Mouse (Mus musculus): ENCODE results near the gene Tnk2. TPM values are rescaled to one million over a fixed set of nuclear protein-coding genes. Genes with fewer than 3 reads are reported as not detected.

The Tnk2 gene
- polyA plus RNA-seq, 1 experiment from 2014 or later: 12.8 TPM

GRCm38 (mm10) chr16:32709116-32709515 is 65.4 kb downstream of the Tnk2 start:
- H3K27ac ChIP-seq: no peak overlapping the region
- WGBS: 90% methylated on average over 8 of the region's 8 CpGs

GRCm38 (mm10) chr16:32710426-32711070 is 66.9 kb downstream of the Tnk2 start:
- Histone ChIP-seq H3K4me3 (no peak overlapping the region), H3K4me2 (replicated peaks) (no peak overlapping the region), H3K9ac (no peak overlapping the region), H3K9me3 (no peaks in the 10 kb centered on the region), H3K4me1 (peaks cover 21% of the 10 kb centered on the region), H3K27ac (no peak overlapping the region), H3K36me3 (no peaks in the 10 kb centered on the region), H3K27me3 (peaks cover 39% of the 10 kb centered on the region)
- ATAC-seq (ENCODE audit: low FRiP score, low read depth): no peak
- WGBS: 59% methylated on average over 14 of the region's 14 CpGs

More at GRCm38 (mm10) chr16:32709116-32709515, 65.4 kb downstream of the Tnk2 start:
- ATAC-seq (ENCODE audit: low FRiP score, low read depth): no peak
- Histone ChIP-seq H3K4me1 (peaks cover 18% of the 10 kb centered on the region), H3K9ac (no peak overlapping the region), H3K36me3 (no peaks in the 10 kb centered on the region), H3K27me3 (peaks cover 25% of the 10 kb centered on the region), H3K4me3 (no peak overlapping the region), H3K4me2 (replicated peaks) (no peak overlapping the region), H3K9me3 (no peaks in the 10 kb centered on the region)

DNA sequence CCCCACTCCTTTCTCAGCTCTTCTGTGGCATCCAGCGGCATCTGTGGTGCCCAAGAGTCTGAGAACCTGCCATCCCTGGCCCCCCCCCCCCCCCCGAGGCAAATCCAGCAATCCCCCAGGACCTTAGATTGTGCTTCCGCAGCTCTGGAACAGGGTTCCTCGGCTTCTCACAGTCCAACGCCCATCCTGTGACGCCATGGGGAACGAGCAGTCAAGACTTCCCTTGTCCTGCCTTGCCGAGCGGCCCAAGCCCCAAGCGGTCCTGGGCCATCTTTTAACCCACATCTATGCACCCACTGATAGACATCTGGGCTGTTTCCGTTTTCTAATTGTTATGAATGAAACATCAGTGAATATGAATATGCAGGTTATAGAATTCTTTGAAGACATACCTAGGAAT is 68.5 kb downstream of the Tnk2 start:
- peaks cover 32% of the 10 kb centered on the region for H3K4me1 ChIP-seq
- no peak overlapping the region for H3K4me3 ChIP-seq
- no peak overlapping the region for H3K4me2 ChIP-seq (replicated peaks)
- no peaks in the 10 kb centered on the region for H3K36me3 ChIP-seq
- no peak overlapping the region for H3K9ac ChIP-seq
- ATAC-seq (ENCODE audit: low FRiP score, low read depth): no peak
- H3K9me3 ChIP-seq: no peaks in the 10 kb centered on the region
- no peak overlapping the region for H3K27ac ChIP-seq
- peaks cover 49% of the 10 kb centered on the region for H3K27me3 ChIP-seq
- WGBS: 91% methylated on average over 10 of the region's 11 CpGs

DNA sequence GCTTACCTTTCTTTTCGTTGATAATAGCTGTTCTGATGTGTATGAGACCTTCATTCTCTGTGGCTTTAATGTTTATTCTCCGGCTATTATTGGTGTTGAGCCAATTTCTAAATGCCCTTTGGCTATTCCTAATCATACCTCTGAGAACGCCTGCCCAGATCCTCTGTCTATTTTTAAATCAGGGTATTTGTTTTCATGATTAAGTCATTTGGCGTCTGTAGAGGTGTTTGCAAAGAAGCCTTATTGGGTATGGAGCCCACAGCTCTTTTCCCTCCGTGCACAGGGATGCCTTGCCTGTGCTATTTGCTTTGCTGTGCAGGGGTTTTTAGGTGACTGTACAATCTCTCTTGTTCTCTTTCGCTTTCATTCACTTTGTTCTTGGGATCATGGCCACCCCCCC is 69.9 kb downstream of the Tnk2 start:
- WGBS: 65% methylated on average over 6 of the region's 6 CpGs
- H3K4me3 ChIP-seq: no peak overlapping the region

GRCm38 (mm10) chr16:32715364-32715763 is 71.7 kb downstream of the Tnk2 start:
- Histone ChIP-seq H3K9me3 (no peaks in the 10 kb centered on the region), H3K4me1 (peaks cover 26% of the 10 kb centered on the region), H3K36me3 (no peaks in the 10 kb centered on the region), H3K9ac (no peak overlapping the region), H3K27ac (no peak overlapping the region), H3K4me3 (no peak overlapping the region), H3K27me3 (peaks cover 55% of the 10 kb centered on the region), H3K4me2 (replicated peaks) (no peak overlapping the region)
- ATAC-seq (ENCODE audit: low FRiP score, low read depth): no peak
- 21% methylated on average over 13 of the region's 13 CpGs for WGBS

More for the DNA sequence above, 69.9 kb downstream of the Tnk2 start:
- H3K9me3 ChIP-seq: no peaks in the 10 kb centered on the region
- peaks cover 52% of the 10 kb centered on the region for H3K27me3 ChIP-seq
- H3K36me3 ChIP-seq: no peaks in the 10 kb centered on the region
- H3K4me1 ChIP-seq: peaks cover 28% of the 10 kb centered on the region
- H3K27ac ChIP-seq: no peak overlapping the region
- H3K9ac ChIP-seq: no peak overlapping the region
- no peak overlapping the region for H3K4me2 ChIP-seq (replicated peaks)
- ATAC-seq (ENCODE audit: low FRiP score, low read depth): no peak

DNA sequence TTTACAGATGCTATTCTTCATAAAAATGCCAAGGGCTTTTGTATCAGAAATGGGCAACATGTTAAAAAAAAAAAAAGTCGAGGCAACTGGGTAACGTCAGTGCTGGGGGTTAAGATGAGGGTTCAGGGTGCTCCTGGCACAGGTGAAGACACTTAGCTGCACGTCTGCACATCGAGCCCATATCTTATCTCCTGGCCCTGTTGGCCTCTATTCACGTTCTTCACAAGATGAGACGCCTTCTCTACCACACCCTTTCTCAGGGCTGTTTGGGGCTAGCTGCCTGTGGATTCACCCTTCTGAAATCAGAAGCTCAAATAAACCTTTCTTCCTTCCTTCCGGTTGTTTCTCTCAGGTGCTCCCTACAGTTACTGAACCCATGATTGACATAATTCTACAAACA is 79.5 kb downstream of the Tnk2 start:
- Histone ChIP-seq H3K9ac (no peak overlapping the region), H3K27ac (no peak overlapping the region)

GRCm38 (mm10) chr16:32723767-32724166 is 80.1 kb downstream of the Tnk2 start:
- no peak overlapping the region for H3K27ac ChIP-seq
- ATAC-seq (ENCODE audit: low FRiP score, low read depth): no peak
- H3K4me2 ChIP-seq (replicated peaks): no peak overlapping the region
- no peaks in the 10 kb centered on the region for H3K4me1 ChIP-seq
- H3K27me3 ChIP-seq: peaks cover 17% of the 10 kb centered on the region; the same call in 1 of the 2 replicates
- no peak overlapping the region for H3K4me3 ChIP-seq
- no peak overlapping the region for H3K9ac ChIP-seq
- H3K36me3 ChIP-seq: no peaks in the 10 kb centered on the region
- WGBS: 73% methylated on average over 4 of the region's 4 CpGs
- no peaks in the 10 kb centered on the region for H3K9me3 ChIP-seq

More for the DNA sequence above, 79.5 kb downstream of the Tnk2 start:
- Histone ChIP-seq H3K27me3 (peaks cover 17% of the 10 kb centered on the region; the same call in 1 of the 2 replicates), H3K4me3 (no peak overlapping the region), H3K9me3 (no peaks in the 10 kb centered on the region), H3K36me3 (no peaks in the 10 kb centered on the region), H3K4me2 (replicated peaks) (no peak overlapping the region), H3K4me1 (no peaks in the 10 kb centered on the region)
- WGBS: 88% methylated on average over 7 of the region's 7 CpGs
- ATAC-seq (ENCODE audit: low FRiP score, low read depth): no peak

- no peak overlapping the region for H3K9ac ChIP-seq
- no peak overlapping the region for H3K27ac ChIP-seq
- no peak for ATAC-seq (ENCODE audit: low FRiP score, low read depth)
- 81% methylated on average over 2 of the region's 2 CpGs for WGBS
- H3K4me1 ChIP-seq: no peaks in the 10 kb centered on the region
- H3K4me3 ChIP-seq: no peak overlapping the region
- H3K4me2 ChIP-seq (replicated peaks): no peak overlapping the region
- no peaks in the 10 kb centered on the region for H3K36me3 ChIP-seq
- peaks cover 14% of the 10 kb centered on the region; the same call in 1 of the 2 replicates for H3K27me3 ChIP-seq
- no peaks in the 10 kb centered on the region for H3K9me3 ChIP-seq
Measured at GRCm38 (mm10) chr16:32724259-32724658, 80.6 kb downstream of the Tnk2 start.

DNA sequence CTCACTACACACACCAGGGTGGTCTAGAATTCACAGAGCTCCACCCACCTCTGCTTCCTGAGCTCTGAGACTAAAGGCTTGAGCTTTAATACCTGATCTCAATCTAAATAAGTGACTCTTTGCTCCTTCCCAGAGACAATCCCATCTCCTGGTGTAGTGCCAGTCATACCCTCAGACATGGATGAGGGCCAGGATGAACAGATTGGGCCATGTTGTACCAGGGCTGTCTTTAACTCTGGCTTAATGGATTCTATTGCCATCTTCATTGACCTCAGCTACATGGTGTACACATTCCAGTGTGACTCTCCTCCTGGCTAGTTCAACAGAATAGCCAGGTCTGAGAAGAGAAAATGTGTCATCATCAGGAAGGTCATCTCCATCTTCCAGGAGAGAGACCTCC is 82.8 kb downstream of the Tnk2 start:
- Histone ChIP-seq H3K4me3 (no peak overlapping the region), H3K9me3 (no peaks in the 10 kb centered on the region), H3K4me2 (replicated peaks) (no peak overlapping the region), H3K36me3 (no peaks in the 10 kb centered on the region), H3K27ac (no peak overlapping the region), H3K4me1 (no peaks in the 10 kb centered on the region), H3K9ac (no peak overlapping the region), H3K27me3 (0 out of 2 replicates have a peak, but pooled peaks cover 6% of the 10 kb centered on the region)
- no peak for ATAC-seq (ENCODE audit: low FRiP score, low read depth)

DNA sequence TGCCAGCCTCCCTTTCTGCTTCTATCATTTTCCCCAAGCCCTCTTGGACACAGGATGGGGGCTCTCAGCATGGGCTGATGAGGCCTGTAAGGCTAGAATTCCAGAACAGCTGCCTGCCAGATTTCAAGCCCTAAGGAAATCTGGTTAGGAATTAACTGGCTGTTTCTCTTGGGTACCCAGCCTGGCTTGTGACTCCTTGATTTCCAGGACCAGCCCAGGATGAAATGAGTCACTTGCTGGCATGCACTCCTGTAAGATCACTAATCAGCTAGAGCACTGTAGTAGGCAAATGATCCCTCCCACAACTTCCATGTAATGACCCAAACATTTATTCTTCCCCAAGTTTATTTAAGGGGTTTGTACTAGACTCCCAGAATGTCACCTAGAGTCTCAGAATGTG is 84.6 kb downstream of the Tnk2 start:
- Histone ChIP-seq H3K4me2 (replicated peaks) (no peak overlapping the region), H3K27ac (no peak overlapping the region), H3K27me3 (0 out of 2 replicates have a peak, but pooled peaks cover 6% of the 10 kb centered on the region), H3K4me3 (no peak overlapping the region), H3K36me3 (no peaks in the 10 kb centered on the region), H3K4me1 (no peaks in the 10 kb centered on the region), H3K9ac (no peak overlapping the region), H3K9me3 (no peaks in the 10 kb centered on the region)
- ATAC-seq (ENCODE audit: low FRiP score, low read depth): no peak

DNA sequence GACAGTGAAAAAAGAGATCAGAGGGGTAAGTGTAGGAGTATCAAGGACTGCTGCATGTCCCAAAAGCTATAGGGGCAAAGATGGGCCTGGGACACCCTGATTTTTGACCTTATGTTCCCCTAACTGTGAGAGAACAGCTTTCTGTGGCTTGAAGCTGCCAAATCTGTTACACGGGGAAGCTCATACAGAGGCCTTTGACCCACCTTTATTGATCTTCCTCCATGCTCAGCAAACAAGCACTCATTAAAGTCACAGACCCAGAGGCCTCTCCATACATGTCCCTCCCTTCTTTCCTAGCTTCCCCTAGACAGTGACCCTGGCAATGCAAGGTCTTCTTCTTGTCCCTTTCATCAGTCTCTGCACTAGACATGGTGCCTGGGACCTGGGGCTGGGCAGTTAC is 85.1 kb downstream of the Tnk2 start:
- no peak overlapping the region for H3K27ac ChIP-seq
- H3K4me3 ChIP-seq: no peak overlapping the region
- H3K36me3 ChIP-seq: no peaks in the 10 kb centered on the region
- no peak overlapping the region for H3K9ac ChIP-seq
- H3K27me3 ChIP-seq: 0 out of 2 replicates have a peak, but pooled peaks cover 6% of the 10 kb centered on the region
- no peak overlapping the region for H3K4me2 ChIP-seq (replicated peaks)
- 59% methylated on average over 1 of the region's 1 CpGs for WGBS
- no peak for ATAC-seq (ENCODE audit: low FRiP score, low read depth)
- no peaks in the 10 kb centered on the region for H3K4me1 ChIP-seq
- no peaks in the 10 kb centered on the region; the same call in 1 of the 2 replicates for H3K9me3 ChIP-seq

All from limb, embryonic 13.5 days (tissue).